Mouse (Mus musculus) kidney, embryonic 14.5 days (tissue): Measurements from ENCODE around the gene Atp2a1. TPM values are rescaled to one million over a fixed set of nuclear protein-coding genes. Genes with fewer than 3 reads are reported as not detected.
A peak's percentile ranks its signal among the peaks of the same experiment; 100 is the strongest.

ENCODE experiments used
- ATAC-seq: fragments of 200-750 bp; cut with Nextera tagmentation; 2 replicates; pipeline ENCODE4 v1.8.0; 2017; ENCODE audit warnings: moderate number of reproducible peaks, mild to moderate bottlenecking, moderate TSS enrichment, moderate library complexity; ENCODE audit not compliant: low FRiP score, low TSS enrichment
- H3K27ac ChIP-seq: fragments of 300-500 bp; sonication (generic); 2 replicates; pipeline ENCODE4 v1.5.1; 2014; ENCODE audit warnings: low read depth, mild to moderate bottlenecking, low read length, moderate library complexity, mixed read lengths
- H3K27me3 ChIP-seq: fragments of 300-500 bp; sonication (generic); 2 replicates; pipeline ENCODE4 v1.6.1; 2014; ENCODE audit warnings: mild to moderate bottlenecking, low read length; ENCODE audit not compliant: control insufficient read depth, insufficient read depth
- H3K36me3 ChIP-seq: fragments of 300-500 bp; sonication (generic); 2 replicates; pipeline ENCODE4 v1.6.1; 2014; ENCODE audit warnings: low read length, mixed read lengths; ENCODE audit not compliant: control insufficient read depth, insufficient read depth
- H3K4me1 ChIP-seq: fragments of 300-500 bp; sonication (generic); 2 replicates; pipeline ENCODE4 v1.6.1; 2014; ENCODE audit warnings: low read length, mixed read lengths; ENCODE audit not compliant: control insufficient read depth, insufficient read depth
- H3K4me2 ChIP-seq: fragments of 300-500 bp; sonication (generic); replicated peaks from 2 replicates; pipeline ENCODE4 v1.6.1; 2014; ENCODE audit warnings: low read depth, mild to moderate bottlenecking, low read length
- H3K4me3 ChIP-seq: fragments of 300-500 bp; sonication (generic); 2 replicates; pipeline ENCODE4 v1.5.1; 2014; ENCODE audit warnings: mild to moderate bottlenecking, low read length
- H3K9ac ChIP-seq: fragments of 300-500 bp; sonication (generic); 2 replicates; pipeline ENCODE4 v1.6.1; 2014; ENCODE audit warnings: low read depth, mild to moderate bottlenecking, low read length, moderate library complexity
- H3K9me3 ChIP-seq: fragments of 300-500 bp; sonication (generic); 2 replicates; pipeline ENCODE4 v1.6.1; 2016; ENCODE audit warnings: low read length; ENCODE audit not compliant: control insufficient read depth
- WGBS: fragments of 180-500 bp; shearing (Covaris S2); extraction: QIAGEN DNeasy Blood & Tissue Kit; methylation state at CpG from one replicate; pipeline ENCODE4 v1.1.7; 2014; 5-methylcytosine and 5-hydroxymethylcytosine counted together
- polyA plus RNA-seq: library from polyadenylated mRNA; unstranded; fragments of >200 nt; fragmentation: Nextera tagmentation; extraction: Ambion mirVana; gene quantifications from 2 replicates; pipeline ENCODE4 v1.2.1, GENCODE M21; 2014

Atp2a1 gene
- 1.3 and 1.6 TPM in 2 replicates for polyA plus RNA-seq

- 0 out of 2 replicates have a peak within 1 kb of the TSS, but pooled peaks have one; percentile 12 for H3K9ac ChIP-seq
- no peaks in the 10 kb centered on the region for H3K9me3 ChIP-seq
- no peak within 1 kb of the TSS for H3K4me3 ChIP-seq
- no peaks in the 10 kb centered on the region for H3K27me3 ChIP-seq
- peak within 1 kb of the TSS; percentile 48; the same call in 1 of the 2 replicates for H3K27ac ChIP-seq
- H3K4me2 ChIP-seq = no peak within 1 kb of the TSS; the same call in 1 of the 2 replicates
- H3K4me1 ChIP-seq = peaks cover 19% of the 10 kb centered on the region
- peaks cover 19% of the 10 kb centered on the region for H3K36me3 ChIP-seq
- ATAC-seq = no peak
- WGBS = 24% methylated on average over 5 of the region's 5 CpGs
These were observed at the start of gene Atp2a1 for GRCm38 (mm10) chr7:126463004-126463403. Atp2a1 (minus strand) TSS chr7:126463108.

GRCm38 (mm10) chr7:126511287-126511686, 48.4 kb upstream of the Atp2a1 start:
- H3K9me3 ChIP-seq = no peaks in the 10 kb centered on the region
- H3K4me2 ChIP-seq = no peak overlapping the region
- no peaks in the 10 kb centered on the region for H3K36me3 ChIP-seq
- H3K27ac ChIP-seq = no peak overlapping the region
- no peaks in the 10 kb centered on the region for H3K27me3 ChIP-seq
- ATAC-seq = no peak
- no peak overlapping the region for H3K9ac ChIP-seq
- no peak overlapping the region for H3K4me3 ChIP-seq
- 84% methylated on average over 3 of the region's 3 CpGs for WGBS
- H3K4me1 ChIP-seq = no peaks in the 10 kb centered on the region

- no peaks in the 10 kb centered on the region for H3K27me3 ChIP-seq
- no peak overlapping the region for H3K9ac ChIP-seq
- H3K4me2 ChIP-seq = no peak overlapping the region
- H3K4me3 ChIP-seq = no peak overlapping the region
- H3K27ac ChIP-seq = no peak overlapping the region
- H3K36me3 ChIP-seq = no peaks in the 10 kb centered on the region
- H3K9me3 ChIP-seq = no peaks in the 10 kb centered on the region
- ATAC-seq = no peak
- H3K4me1 ChIP-seq = no peaks in the 10 kb centered on the region
- 79% methylated on average over 8 of the region's 8 CpGs for WGBS
These were observed 44.3 kb upstream of the Atp2a1 start for GRCm38 (mm10) chr7:126507126-126507778.

- no peak for ATAC-seq
- 92% methylated on average over 2 of the region's 2 CpGs for WGBS
These were observed 42.0 kb upstream of the Atp2a1 start for GRCm38 (mm10) chr7:126504913-126505312.

GRCm38 (mm10) chr7:126503273-126503878, 40.5 kb upstream of the Atp2a1 start, which contains the start of gene Atxn2l:
Atxn2l (minus strand) TSS chr7:126503437.
- WGBS = under 1% methylated on average over 59 of the region's 72 CpGs
- Histone ChIP-seq H3K27ac (peak within 1 kb of the TSS; percentile 100), H3K4me3 (peak within 1 kb of the TSS; percentile 100), H3K36me3 (peaks cover 29% of the 10 kb centered on the region), H3K27me3 (no peaks in the 10 kb centered on the region), H3K9me3 (no peaks in the 10 kb centered on the region), H3K4me1 (no peaks in the 10 kb centered on the region; the same call in 1 of the 2 replicates), H3K4me2 (peak within 1 kb of the TSS; percentile 61), H3K9ac (peak within 1 kb of the TSS; percentile 100)
- peak; percentile 92 for ATAC-seq

More at GRCm38 (mm10) chr7:126504913-126505312, 42.0 kb upstream of the Atp2a1 start:
- Histone ChIP-seq H3K27ac (no peak overlapping the region), H3K9me3 (no peaks in the 10 kb centered on the region), H3K9ac (no peak overlapping the region), H3K36me3 (peaks cover 14% of the 10 kb centered on the region), H3K4me2 (no peak overlapping the region), H3K4me1 (no peaks in the 10 kb centered on the region; the same call in 1 of the 2 replicates), H3K27me3 (no peaks in the 10 kb centered on the region), H3K4me3 (no peak overlapping the region)

- Histone ChIP-seq H3K4me3 (peak overlapping the region; percentile 100), H3K27me3 (no peaks in the 10 kb centered on the region), H3K9me3 (no peaks in the 10 kb centered on the region), H3K4me1 (no peaks in the 10 kb centered on the region; the same call in 1 of the 2 replicates), H3K27ac (peak overlapping the region; percentile 100), H3K4me2 (peak overlapping the region; percentile 35), H3K36me3 (peaks cover 36% of the 10 kb centered on the region), H3K9ac (peak overlapping the region; percentile 100)
- ATAC-seq = no peak
- WGBS = 0% methylated on average over 40 of the region's 40 CpGs
These were observed 39.8 kb upstream of the Atp2a1 start for GRCm38 (mm10) chr7:126502751-126503150.

- H3K27ac ChIP-seq = peak overlapping the region; percentile 100
- H3K9ac ChIP-seq = peak overlapping the region; percentile 100
- WGBS = under 1% methylated on average over 50 of the region's 57 CpGs
- H3K9me3 ChIP-seq = no peaks in the 10 kb centered on the region
- H3K4me2 ChIP-seq = peak overlapping the region; percentile 72
- peaks cover 41% of the 10 kb centered on the region for H3K36me3 ChIP-seq
- H3K27me3 ChIP-seq = no peaks in the 10 kb centered on the region
- H3K4me3 ChIP-seq = peak overlapping the region; percentile 100
- ATAC-seq = peak; percentile 94
- no peaks in the 10 kb centered on the region; the same call in 1 of the 2 replicates for H3K4me1 ChIP-seq
These were observed 39.3 kb upstream of the Atp2a1 start for GRCm38 (mm10) chr7:126502023-126502741.

- Histone ChIP-seq H3K4me2 (peak overlapping the region; percentile 72), H3K9ac (peak overlapping the region; percentile 100), H3K9me3 (no peaks in the 10 kb centered on the region), H3K36me3 (peaks cover 47% of the 10 kb centered on the region), H3K4me3 (peak overlapping the region; percentile 100), H3K27me3 (no peaks in the 10 kb centered on the region), H3K27ac (peak overlapping the region; percentile 89), H3K4me1 (no peaks in the 10 kb centered on the region; the same call in 1 of the 2 replicates)
- WGBS = 6% methylated on average over 9 of the region's 9 CpGs
- no peak for ATAC-seq
These were observed 38.7 kb upstream of the Atp2a1 start for GRCm38 (mm10) chr7:126501684-126502022.
